Mouse (Mus musculus): ENCODE measurements at regions not wholly inside any gene's neighbourhood (a gene's known extent, or its start where the extent isn't known, plus 50 kb on each side); places are given as distances from the start of the nearest gene placed in this dataset.

GRCm38 (mm10) chr7:73163687-73164086 lies 211.6 kb upstream of the Rgma start:
- no peak for TF ChIP-seq CTCF (IDR thresholded peaks at IDR 0.05)
- TF ChIP-seq EP300 (IDR thresholded peaks at IDR 0.05): no peak
